Mouse (Mus musculus) lung, postnatal 36 days (tissue): ENCODE measurements around the gene Tubb1.

ENCODE experiments used
- DNase-seq: peaks from one replicate; pipeline ENCODE4 v3.0.0; 2022; ENCODE audit warnings: mixed read lengths

Gene Tubb1

GRCm38 (mm10) chr2:174444359-174444758 lies 6.1 kb upstream of the Tubb1 start:
- no peak for DNase-seq

GRCm38 (mm10) chr2:174445018-174445417 lies 5.5 kb upstream of the Tubb1 start:
- DNase-seq: no peak

DNA sequence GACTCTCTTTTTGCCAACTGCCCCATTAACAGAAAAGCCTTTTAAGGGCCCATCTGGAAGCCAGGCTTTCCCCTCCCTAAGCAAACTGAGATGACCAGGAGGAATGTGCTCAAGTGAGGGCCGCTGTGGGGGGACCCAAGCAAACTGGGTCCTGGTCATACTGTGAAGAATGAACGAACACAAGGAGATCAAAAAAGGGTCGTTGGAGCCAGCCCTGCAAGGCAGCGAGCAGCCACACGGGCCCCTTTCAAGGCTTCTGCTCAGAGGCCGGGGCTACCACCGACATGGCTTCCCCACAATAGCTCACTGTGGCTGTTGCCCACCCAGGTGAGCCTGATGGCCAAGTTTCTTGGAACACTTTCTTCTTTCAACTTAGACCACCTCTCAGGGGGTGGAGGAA lies 4.0 kb upstream of the Tubb1 start:
- no peak for DNase-seq

GRCm38 (mm10) chr2:174446905-174447304 lies 3.6 kb upstream of the Tubb1 start:
- DNase-seq: no peak

DNA sequence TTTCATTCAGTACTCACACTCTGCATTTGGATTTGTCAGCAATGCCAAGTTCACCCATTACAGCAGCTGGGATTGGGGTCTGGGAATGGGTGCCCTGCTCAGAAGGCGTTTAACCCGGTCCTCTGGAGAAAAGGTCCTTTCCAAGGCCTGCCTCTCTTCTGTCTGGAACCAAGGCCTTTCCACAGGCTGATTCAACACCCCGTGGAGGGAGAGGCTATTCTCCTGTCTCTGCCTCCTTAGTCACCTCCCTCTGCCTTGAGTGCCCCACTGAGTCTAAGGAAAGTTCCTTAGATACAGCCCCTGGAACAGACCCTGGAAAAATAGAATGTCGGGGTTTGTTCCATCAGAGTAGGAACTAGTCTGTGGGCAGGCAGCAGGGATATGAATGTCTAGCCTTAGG lies 2.1 kb upstream of the Tubb1 start:
- no peak for DNase-seq

- peak; percentile 51 for DNase-seq
Measured at GRCm38 (mm10) chr2:174453681-174454080, 3.2 kb downstream of the Tubb1 start.

DNA sequence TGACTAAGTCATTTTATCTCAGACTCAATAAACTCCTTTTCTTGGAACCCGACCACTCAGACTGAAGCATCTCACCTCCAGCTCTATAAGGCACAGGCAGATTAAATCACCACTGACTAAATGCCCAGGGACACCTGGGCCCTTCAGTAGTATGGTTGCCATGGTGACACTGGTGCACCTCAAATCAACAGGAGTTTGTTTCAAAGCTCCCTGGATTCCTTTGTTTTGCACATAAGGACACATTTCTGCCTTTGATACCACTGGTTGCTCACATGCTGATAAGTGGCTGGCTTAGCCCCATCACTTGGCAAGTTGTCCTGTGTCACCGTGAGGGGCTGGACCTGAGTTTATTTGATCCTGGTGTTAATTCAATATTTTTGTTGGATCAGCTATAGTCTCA lies 8.9 kb downstream of the Tubb1 start:
- DNase-seq: no peak

GRCm38 (mm10) chr2:174463370-174463769 lies 12.9 kb downstream of the Tubb1 start:
- DNase-seq: peak; percentile 14

DNA sequence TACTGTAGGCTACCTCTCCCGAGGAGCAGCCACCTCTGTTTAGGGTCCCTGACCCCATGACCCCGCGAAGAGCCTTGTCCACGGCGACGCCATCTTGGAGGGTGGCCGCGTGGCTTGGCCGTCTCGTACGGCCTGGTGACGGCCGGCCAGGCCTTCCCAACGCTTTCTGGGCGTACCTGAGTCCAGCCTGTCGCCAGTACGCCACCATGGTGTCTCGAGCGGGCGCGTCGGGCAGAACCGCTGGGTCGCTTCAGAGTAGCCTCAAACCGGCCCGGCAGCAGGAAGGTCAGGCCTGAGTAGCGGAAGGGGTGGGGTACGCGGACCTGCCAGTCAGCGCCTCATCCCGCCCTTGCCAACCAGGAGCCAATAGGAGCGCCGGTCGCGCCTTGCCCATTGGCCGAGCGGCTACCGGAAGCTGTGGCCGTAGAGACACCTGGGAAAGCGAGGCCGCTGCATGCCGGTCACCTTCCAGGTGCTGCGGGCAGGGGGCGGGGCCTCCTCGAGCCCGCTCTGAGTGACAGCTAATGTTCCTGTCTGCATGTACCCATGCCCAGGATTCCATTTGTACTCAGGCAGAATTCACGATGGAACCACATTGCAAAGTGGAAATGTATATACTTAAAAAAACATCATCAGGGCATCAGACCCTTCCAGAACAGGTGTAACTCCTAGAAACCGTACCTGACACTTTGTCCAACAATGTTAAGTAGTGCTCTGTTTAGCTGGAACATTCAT lies 13.5 kb downstream of the Tubb1 start, which contains the start of gene Atp5e:
Atp5e (minus strand) TSS at position 317 of the 735 bp plus-strand sequence.
- DNase-seq: peak; percentile 98

DNA sequence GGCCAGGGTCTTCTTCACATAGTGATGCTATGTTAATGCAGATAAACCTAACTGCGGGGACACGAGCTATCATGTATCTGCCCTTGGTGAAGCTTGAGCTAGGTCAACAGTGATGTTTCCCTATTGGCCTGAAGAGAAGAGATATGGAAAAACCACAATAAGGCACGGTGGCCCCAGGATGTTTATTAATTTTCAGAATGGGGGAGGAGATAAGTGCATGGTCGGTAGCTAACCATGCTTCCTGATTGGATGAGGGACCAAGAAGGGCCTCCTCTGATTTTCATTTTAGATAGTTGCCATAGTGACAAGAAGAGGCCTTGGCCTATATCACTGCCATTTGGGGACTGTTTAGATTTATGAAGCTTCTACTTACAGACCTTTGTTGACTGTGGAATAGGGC lies 19.8 kb downstream of the Tubb1 start:
- DNase-seq: no peak

DNA sequence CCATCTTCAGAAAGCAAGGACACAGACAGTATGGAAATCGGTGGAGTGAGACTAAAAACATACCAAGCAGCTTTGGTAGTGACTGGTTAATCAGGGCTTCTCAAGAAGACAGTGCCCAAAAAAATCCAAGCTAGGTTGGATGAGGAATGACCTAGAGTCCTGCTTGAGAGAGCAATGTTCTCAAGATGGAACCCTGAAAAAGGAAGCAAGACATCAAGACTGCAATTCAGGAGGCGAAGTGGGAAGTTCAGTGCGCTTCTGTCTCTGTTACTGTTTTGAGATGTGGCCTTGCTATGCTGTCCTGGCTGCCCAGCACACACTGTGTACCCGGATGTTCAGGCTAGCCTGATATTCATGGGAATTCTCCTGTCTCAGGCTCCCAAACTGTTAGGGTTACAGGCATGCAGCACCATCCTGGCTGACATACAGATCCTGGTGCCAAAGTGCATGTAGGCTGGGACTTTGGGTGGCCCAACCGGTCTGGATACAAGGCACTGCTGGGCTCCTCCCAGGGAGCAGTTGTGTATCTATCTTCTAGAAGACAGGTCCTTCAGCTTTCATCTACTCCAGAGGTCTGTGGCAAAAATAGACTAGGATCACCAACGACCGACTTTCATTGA lies 20.4 kb downstream of the Tubb1 start:
- DNase-seq: no peak

DNA sequence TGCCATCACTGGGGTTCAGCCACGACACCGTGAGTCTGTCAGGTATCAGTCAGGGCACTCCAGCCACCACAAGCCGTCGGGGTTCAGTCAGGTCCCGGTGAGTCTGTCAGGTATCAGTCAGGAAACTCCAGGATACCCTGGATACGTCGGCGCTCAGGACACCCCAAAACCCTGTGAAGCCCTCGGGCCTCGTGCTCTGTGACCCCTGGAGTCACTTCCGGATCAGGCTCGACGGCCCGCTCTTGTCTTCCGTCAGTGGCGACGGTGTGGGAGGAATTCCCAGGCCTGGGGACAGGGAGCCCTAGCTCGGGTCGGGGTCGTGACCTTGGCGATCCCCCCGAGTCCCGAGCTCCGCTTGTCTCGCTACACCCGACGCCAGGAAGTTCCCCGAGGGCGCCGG lies 21.9 kb downstream of the Tubb1 start:
- DNase-seq: no peak

DNA sequence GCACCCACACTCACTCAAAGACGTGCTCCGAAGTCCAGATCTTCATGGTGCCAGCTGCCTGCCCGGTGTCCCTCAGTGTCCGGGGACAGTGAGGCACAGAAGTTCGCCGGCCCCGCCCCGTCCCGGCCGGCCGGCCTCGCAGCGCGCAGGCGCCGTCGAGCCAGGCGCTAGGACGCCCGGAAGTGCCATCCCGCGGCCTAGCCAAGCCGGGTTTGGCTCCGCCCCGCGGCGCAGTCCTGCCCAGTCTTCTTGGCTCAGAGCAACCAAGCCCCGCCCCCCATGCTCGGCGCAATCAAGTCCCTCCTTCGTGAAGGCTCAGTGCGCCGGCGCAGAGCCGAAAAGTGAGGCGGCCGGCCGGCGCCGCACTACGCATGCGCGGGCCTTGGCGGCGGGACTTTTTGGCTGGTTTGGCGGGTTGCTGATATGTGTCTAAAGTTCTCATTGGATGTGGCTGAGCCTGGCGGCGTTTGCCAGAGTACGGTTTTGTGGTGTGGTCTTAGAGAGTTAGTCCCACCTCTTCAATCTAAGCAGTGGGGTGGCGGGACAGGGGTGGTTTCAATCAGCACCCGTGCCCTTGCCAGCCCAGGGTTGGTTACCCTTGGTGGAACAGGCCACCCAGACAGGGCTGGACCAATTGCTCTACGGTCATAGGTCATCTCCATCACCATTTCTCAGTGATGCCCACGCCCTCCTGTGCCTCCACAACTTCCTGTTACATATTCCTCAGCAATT lies 22.5 kb downstream of the Tubb1 start, which contains the start of gene Prelid3b:
Prelid3b (minus strand) TSS at position 264 of the 732 bp plus-strand sequence.
- peak; percentile 100 for DNase-seq

GRCm38 (mm10) chr2:174473550-174473927 lies 23.0 kb downstream of the Tubb1 start:
- DNase-seq: no peak

DNA sequence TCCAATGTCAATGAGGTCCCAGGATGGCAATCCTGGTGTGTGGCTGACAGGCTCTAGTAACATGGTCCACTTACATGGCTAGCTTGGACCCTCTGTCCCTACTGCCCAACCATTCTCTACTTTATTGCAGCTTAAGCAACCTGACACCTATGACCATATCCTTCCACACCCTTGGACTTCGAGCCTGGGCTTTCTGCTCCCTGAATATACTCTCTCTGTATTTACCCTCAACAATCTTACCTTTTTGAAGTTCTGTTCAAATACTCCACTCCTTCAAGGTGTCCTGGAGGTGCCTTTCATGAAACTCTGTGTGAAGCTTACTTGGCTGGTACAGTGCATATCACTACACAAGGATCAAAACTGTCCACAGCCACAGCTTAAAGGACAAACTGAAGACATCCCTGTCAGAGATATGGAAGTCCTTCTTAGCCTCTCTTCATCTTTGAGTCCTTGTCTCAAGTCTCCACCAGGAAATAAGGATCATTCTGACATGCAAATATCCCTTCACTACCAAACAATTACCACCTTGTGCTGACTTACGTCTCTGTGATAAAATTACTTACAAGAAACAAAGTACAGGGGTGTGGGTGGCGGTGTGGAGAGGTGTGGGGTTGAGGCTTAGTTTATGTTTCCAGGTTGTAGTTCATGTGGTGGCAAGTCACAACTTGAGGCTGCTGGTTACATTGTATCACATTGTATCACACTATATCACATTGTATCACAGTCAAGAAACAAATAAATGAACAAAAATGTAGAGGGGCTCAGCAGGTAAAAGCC lies 27.2 kb downstream of the Tubb1 start:
- peak; percentile 7 for DNase-seq

GRCm38 (mm10) chr2:174478746-174479145 lies 28.3 kb downstream of the Tubb1 start:
- DNase-seq: no peak

DNA sequence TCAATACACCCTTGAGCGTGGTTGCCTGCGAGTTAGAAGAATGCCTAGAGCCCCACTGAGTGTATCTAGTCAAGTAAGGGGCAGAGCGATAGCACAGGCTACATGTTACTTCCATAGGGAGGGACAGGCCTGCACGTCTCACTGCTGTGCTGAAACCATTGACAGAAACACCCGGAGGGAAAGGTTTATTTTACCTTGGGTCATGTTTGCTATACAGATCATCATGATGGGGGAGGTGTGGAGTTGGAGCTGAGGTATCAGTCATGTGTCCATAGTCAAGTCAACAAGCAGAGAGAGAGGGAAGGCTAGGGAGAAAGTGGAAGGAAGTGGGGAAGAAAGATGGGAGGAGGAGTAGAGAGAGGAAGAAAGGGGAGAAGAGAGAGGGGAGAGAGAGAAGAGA lies 36.5 kb downstream of the Tubb1 start:
- DNase-seq: no peak

DNA sequence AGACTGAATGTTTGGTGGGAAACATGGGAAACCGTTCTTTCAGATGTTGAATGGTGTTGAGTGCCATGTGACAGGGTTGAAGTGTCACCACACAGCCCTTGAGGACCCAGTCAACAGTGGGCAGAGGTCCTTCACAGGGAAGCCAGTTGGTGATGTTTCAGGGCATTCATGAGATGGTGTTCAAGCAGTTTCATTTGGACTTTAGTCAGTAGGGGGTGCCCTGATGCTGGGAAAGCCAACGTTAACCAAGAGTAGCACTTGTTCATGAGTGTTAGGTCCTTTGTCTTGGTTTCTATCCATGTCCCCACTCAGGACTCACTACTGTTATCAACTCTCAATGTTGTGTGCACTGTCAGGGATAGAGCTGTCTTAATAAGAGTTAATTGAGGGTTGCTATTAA lies 42.4 kb downstream of the Tubb1 start:
- DNase-seq: peak; percentile 78

- no peak for DNase-seq
Measured at GRCm38 (mm10) chr2:174500814-174501503, 50.5 kb downstream of the Tubb1 start.

DNA sequence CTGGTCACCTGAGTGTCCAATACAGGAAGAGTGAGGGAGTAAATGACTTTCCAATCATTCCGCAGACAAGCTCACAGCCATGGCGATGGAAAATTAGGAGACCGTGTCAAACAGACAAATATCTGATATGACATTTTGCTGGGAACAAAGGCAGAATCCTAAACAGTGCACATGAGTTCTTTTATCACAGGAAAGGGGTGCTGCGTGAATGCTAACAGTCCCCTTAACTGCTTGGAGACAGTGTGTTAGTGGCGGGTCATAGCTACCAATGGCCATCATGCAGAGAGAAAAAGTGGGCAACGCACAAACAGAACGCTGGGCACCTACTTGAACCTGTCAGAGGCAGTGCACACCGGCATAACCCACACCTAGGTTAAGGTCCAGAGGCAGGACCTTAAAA lies 51.0 kb downstream of the Tubb1 start:
- no peak for DNase-seq

GRCm38 (mm10) chr2:174502321-174502720 lies 51.8 kb downstream of the Tubb1 start:
- no peak for DNase-seq

DNA sequence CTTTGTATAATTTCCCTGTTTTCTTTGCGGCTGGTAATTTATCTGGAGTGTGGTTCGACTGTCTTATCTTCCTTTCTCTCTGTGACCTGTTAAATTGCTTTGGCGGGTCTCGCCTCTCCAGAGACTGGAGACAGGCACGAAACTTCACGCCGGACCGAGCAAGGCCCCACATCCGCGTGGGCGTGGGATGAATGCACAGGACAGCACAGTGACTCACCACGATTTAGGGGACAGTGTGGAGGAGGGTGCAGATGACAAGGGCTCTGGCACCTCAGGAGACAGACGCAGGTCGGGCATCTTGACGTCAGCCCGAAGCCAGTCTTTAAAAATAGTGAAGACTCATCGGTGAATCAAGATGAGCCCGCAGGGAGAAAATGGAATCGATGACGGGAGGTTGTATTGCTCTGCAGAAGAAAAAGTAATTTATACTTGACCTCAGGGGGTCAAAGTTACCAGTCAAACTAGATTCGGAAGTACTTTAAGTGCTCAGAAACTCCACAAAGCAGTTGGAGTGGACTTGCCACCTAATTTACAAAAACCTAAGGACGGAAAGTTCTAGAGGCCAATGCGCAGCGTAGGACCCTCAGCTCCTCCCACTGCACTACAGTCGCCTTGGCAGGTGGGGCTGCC lies 52.5 kb downstream of the Tubb1 start:
- peak; percentile 10 for DNase-seq
